Mouse (Mus musculus) megakaryocyte-erythroid progenitor cell, adult 5-6 weeks (primary cell): ENCODE measurements around the gene Cdyl. TPM values are rescaled to one million over a fixed set of nuclear protein-coding genes. Genes with fewer than 3 reads are reported as not detected.

ENCODE experiments used
- ATAC-seq: replicated peaks from 2 replicates; pipeline ENCODE4 v1.8.0; 2016; ENCODE audit warnings: mild to moderate bottlenecking, inconsistent platforms; ENCODE audit not compliant: severe bottlenecking, poor library complexity, low FRiP score, low TSS enrichment
- total RNA-seq, 2 experiments: library from RNA; stranded (forward) in 1 of 2; stranded (reverse) in 1 of 2; fragments of 200-1000, 215-1000 nt in 1 of 2; fragments of >200 nt in 1 of 2; fragmentation: Nextera tagmentation in 1 of 2; gene quantifications; 2 replicates each; pipeline ENCODE4 v1.2.3; 2014 to 2017

Cdyl gene
- total RNA-seq, 2 experiments from 2014 or later = 20.3 to 25.9 TPM

DNA sequence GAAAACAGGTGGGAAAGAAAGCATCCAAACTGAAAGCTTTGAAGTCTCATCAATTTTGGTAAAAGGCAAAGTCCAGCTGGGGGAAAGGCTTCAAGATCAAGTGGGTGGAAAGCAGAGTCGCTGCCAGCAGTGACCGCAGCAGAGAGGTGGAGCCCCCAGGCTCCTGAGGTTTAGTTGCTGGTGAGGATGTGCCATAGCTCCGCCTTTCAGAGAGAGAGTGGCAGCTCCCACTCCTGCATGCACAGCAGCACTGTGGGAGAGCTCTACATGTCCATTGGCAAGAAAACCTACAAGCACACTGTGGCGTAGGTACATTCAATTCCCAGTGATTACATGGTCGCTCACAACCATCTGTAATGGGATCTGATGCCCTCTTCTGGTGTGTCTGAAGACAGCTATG is 219.4 kb downstream of the Cdyl start:
- ATAC-seq = no peak

- ATAC-seq = no peak
Observed at GRCm38 (mm10) chr13:35879519-35879918, 219.9 kb downstream of the Cdyl start.

DNA sequence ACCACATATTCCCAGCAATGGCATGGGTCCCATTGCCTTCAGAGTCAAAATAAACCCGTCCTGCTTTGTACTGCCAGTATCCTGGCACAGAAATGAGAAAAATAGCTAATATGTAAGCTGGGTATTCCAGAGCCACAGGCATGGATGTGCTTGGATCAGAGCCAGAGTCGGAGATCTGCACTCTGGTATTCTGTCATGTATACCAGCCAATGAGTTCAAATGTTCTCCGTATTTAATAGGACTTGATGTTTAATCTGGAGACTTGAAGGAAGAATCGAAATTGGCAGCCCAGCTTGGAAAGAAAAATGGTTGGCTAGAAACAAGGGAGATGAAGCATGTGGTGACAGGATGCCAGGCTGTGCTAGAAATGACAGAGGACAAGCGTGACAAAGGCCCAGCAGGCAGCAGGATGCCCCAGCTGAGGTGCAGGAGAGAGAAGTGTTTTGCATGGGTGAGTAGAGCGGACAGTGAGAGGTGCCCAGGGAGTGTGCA is 221.0 kb downstream of the Cdyl start:
- no peak for ATAC-seq

DNA sequence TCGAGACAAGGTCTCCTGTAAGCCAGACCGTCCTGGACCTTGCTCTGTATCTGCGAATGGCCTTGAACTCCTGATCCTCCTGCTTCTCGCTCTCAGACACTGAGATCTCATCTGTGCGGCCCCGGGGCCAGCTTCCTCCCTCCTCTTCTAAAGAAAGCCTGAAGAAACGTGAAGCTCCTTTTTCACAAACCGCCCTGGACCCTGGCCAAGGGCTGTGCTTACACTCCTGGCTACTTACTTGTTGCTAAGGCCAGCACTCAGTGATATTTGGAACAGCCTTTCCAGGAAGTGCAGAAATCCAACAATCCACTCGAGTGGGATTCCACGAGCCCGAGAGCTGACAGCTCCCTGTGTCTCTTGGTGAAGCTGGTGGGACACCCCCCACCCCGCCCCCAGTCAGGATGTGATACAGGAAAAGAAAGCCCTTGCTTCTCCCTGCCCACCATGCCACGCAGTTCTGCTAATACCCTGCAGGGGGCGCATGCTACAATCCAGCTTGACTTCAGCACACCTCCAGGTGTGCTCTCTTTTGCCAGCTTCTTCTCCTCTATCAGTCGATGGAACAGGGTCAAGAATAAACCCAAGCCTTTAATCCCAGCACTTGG is 226.6 kb downstream of the Cdyl start:
- peak; percentile 68; the same call in 1 of the 2 replicates for ATAC-seq

- ATAC-seq = no peak
Observed at GRCm38 (mm10) chr13:35892866-35893265, 233.2 kb downstream of the Cdyl start.

GRCm38 (mm10) chr13:35905378-35905777 is 245.7 kb downstream of the Cdyl start:
- 0 out of 2 replicates have a peak, but pooled peaks have one; percentile 17 for ATAC-seq

- ATAC-seq = peak; percentile 100
Observed at GRCm38 (mm10) chr13:35905879-35906481, 246.3 kb downstream of the Cdyl start, which contains the start of gene Rpp40. Gene Rpp40, minus strand, starts transcription at chr13:35906359.

- no peak for ATAC-seq
Observed at GRCm38 (mm10) chr13:35911476-35911875, 251.8 kb downstream of the Cdyl start.

Other genes with a start within 250 kb of the Cdyl start
- 22.2 and 34.4 TPM in 2 replicates for gene Rpp40, start 246.5 kb downstream of the Cdyl start, total RNA-seq (2014; fragmentation: Nextera tagmentation)
- 19.7 and 21.8 TPM in 2 replicates for gene Rpp40, start 246.5 kb downstream of the Cdyl start, total RNA-seq (2017)